Mouse (Mus musculus): Measurements from ENCODE around the gene Itprip.

DNA sequence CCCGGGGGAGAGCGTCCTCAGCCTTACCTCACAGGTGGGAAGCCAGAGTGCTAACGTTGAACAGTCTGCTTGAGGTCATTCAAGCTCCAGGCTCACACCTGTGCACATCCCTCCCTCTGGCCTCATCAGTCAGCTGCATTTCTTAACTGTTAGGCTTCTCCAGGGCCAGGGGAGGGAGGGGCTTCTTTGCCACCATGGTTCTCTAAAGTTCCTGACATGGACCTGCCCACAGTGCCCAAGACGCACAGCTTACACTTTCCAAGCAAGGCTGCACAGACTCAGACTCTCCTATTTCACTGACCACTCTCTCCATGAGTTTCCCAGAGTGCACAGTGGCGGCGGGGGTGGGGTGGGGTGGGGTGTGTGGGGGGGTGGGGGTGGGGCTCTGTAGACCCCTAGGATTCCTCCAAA, 10.1 kb downstream of the Itprip start:
- TF ChIP-seq CTCF (IDR thresholded peaks at IDR 0.05; ENCODE audit: borderline replicate concordance, extremely low read depth, insufficient read depth, insufficient read length), result no peak
- no peak for TF ChIP-seq POLR2A (IDR thresholded peaks at IDR 0.05; ENCODE audit: borderline replicate concordance, extremely low read depth, insufficient read depth, insufficient read length, poor library complexity, severe bottlenecking)
